Mouse (Mus musculus) embryonic facial prominence, embryonic 14.5 days (tissue): ENCODE measurements at regions not wholly inside any gene's neighbourhood (a gene's known extent, or its start where the extent isn't known, plus 50 kb on each side); places are given as distances from the start of the nearest gene placed in this dataset.

Experiments used
- ATAC-seq: fragments of 200-750 bp; cut with Nextera tagmentation; 2 replicates; pipeline ENCODE4 v1.8.0; 2017; ENCODE audit warnings: low read depth, moderate number of reproducible peaks, moderate TSS enrichment
- DNase-seq: peaks from one replicate; pipeline ENCODE4 v3.0.0-alpha.2; 2015; ENCODE audit warnings: low spot score
- H3K27ac ChIP-seq: fragments of 300-500 bp; sonication (generic); replicated peaks from 2 replicates; pipeline ENCODE4 v1.5.1; 2014; ENCODE audit warnings: low read depth, mild to moderate bottlenecking, low read length, moderate library complexity
- H3K27me3 ChIP-seq: fragments of 300-500 bp; sonication (generic); replicated peaks from 2 replicates; pipeline ENCODE4 v1.6.1; 2014; ENCODE audit warnings: low read length; ENCODE audit not compliant: control insufficient read depth, insufficient read depth
- H3K36me3 ChIP-seq: fragments of 300-500 bp; sonication (generic); 2 replicates; pipeline ENCODE4 v1.6.1; 2014; ENCODE audit warnings: low read length, mixed read lengths; ENCODE audit not compliant: control insufficient read depth, insufficient read depth
- H3K4me1 ChIP-seq: fragments of 300-500 bp; sonication (generic); 2 replicates; pipeline ENCODE4 v1.6.1; 2014; ENCODE audit warnings: antibody characterized with exemption, low read length; ENCODE audit not compliant: control insufficient read depth, insufficient read depth
- H3K4me2 ChIP-seq: fragments of 300-500 bp; sonication (generic); 2 replicates; pipeline ENCODE4 v1.6.1; 2014; ENCODE audit warnings: low read depth, mild to moderate bottlenecking, low read length, moderate library complexity, mixed read lengths
- H3K4me3 ChIP-seq: fragments of 300-500 bp; sonication (generic); 2 replicates; pipeline ENCODE4 v1.5.1; 2014; ENCODE audit warnings: low read depth, mild to moderate bottlenecking, low read length
- H3K9ac ChIP-seq: fragments of 300-500 bp; sonication (generic); 2 replicates; pipeline ENCODE4 v1.6.1; 2014; ENCODE audit warnings: low read depth, mild to moderate bottlenecking, low read length, moderate library complexity, mixed read lengths
- H3K9me3 ChIP-seq: fragments of 300-500 bp; sonication (generic); 2 replicates; pipeline ENCODE4 v1.6.1; 2016; ENCODE audit warnings: low read length; ENCODE audit not compliant: control insufficient read depth
- WGBS: fragments of 180-500 bp; shearing (Covaris S2); extraction: QIAGEN DNeasy Blood & Tissue Kit; methylation state at CpG from one replicate; pipeline ENCODE4 v1.1.7; 2014; 5-methylcytosine and 5-hydroxymethylcytosine counted together

DNA sequence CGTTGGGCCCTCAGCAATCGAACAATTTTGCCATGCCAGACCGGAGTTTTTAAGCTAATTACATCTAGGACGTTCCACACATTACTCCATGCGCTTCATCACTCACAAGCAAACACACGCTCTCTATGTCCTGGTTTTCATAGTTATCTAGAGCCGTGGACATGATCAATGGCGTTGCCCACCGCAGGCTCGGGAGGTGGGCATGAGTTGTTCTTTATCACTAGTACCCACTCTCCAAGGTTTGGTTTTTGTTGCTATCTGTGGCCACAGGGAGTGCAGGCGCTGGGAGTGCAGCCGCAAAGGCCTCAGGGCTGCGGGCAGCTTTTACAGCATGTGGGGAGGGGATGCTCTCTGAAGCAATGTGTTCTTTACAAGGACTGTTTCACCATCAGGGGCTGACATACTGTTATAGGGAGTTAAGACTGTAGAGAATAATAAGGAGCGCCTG is 226.8 kb downstream of the Ankrd50 start:
- DNase-seq (no peak), ATAC-seq (no peak)
- Histone ChIP-seq H3K27me3 (no peaks in the 10 kb centered on the region), H3K36me3 (no peaks in the 10 kb centered on the region), H3K4me1 (no peaks in the 10 kb centered on the region), H3K9me3 (no peaks in the 10 kb centered on the region), H3K9ac (no peak overlapping the region), H3K4me2 (no peak overlapping the region), H3K4me3 (no peak overlapping the region), H3K27ac (no peak overlapping the region)
- WGBS: 62% methylated on average over 14 of the region's 14 CpGs

DNA sequence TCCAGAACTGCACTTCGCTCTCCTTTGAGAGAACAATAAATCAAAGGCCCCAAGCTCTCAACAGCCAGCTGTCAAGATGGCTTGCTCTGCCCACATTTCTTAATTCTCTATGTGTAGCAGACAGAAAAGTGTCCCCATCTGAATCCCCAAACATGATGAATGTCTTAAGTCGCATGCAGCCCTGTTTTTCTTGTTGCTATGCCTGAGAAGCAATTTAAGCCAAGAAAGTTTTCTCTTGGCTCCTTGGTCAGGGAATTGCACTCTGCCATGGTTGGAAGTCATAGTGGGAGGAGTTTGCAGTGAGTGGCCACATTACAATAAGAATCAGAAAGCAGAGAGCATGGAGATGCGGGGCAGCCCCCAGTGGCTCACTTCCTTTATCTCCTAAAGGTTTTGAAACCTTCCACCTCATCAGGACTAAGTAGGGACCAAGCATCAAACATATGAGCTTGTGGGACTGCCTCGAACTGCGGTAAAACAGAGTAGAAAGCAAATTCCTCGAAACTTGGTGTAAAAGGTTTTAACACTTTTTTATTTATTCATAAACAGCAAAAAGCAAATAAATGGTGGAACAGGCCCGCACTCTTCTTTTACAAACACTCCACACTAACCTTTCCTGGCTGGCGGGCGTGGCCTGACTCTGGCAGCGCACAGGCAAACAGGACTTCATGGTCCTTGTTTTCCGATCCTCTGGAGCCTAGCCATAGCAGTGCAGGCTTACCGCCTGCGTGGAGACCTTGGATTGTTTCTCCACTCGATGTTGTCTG is 227.4 kb downstream of the Ankrd50 start:
- H3K27me3 ChIP-seq: no peaks in the 10 kb centered on the region
- H3K27ac ChIP-seq: no peak overlapping the region
- ATAC-seq (0 out of 2 replicates have a peak, but pooled peaks have one; percentile 23), DNase-seq (no peak)
- H3K4me2 ChIP-seq: no peak overlapping the region
- H3K9me3 ChIP-seq: no peaks in the 10 kb centered on the region
- H3K36me3 ChIP-seq: no peaks in the 10 kb centered on the region
- 56% methylated on average over 14 of the region's 14 CpGs for WGBS
- no peak overlapping the region for H3K4me3 ChIP-seq
- no peak overlapping the region for H3K9ac ChIP-seq
- H3K4me1 ChIP-seq: no peaks in the 10 kb centered on the region

- H3K9ac ChIP-seq: no peak overlapping the region
- H3K4me1 ChIP-seq: no peaks in the 10 kb centered on the region
- no peak overlapping the region for H3K4me2 ChIP-seq
- no peaks in the 10 kb centered on the region for H3K27me3 ChIP-seq
- WGBS: 6% methylated on average over 2 of the region's 2 CpGs
- no peak overlapping the region for H3K27ac ChIP-seq
- H3K36me3 ChIP-seq: no peaks in the 10 kb centered on the region
- no peaks in the 10 kb centered on the region for H3K9me3 ChIP-seq
- H3K4me3 ChIP-seq: no peak overlapping the region
- peak; percentile 62 for DNase-seq
- peak; percentile 53; the same call in 1 of the 2 replicates for ATAC-seq
Measured at GRCm38 (mm10) chr3:38255674-38256073, 229.0 kb downstream of the Ankrd50 start.

DNA sequence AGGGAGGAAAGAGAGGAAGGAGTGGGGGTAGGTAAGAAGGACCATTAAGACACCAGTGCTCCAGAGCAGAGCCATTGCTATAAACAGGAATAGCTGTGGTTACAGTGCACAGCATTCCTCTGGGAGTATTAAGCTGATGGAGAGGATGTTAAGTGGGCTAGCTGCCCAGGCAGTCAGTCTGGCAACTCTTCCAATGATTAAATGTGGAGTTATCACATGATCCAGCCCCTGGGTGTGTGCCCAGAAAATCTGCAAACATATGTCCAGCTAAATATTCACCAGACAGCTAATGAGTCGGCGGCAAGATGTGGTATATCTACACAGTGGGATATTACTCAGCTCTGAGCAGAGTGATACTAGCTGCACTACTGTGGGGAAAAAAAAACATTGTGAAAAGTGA is 229.7 kb downstream of the Ankrd50 start:
- 38% methylated on average over 2 of the region's 2 CpGs for WGBS
- Histone ChIP-seq H3K9ac (no peak overlapping the region), H3K4me1 (no peaks in the 10 kb centered on the region), H3K36me3 (no peaks in the 10 kb centered on the region), H3K4me2 (no peak overlapping the region), H3K27me3 (no peaks in the 10 kb centered on the region), H3K4me3 (no peak overlapping the region), H3K27ac (no peak overlapping the region), H3K9me3 (no peaks in the 10 kb centered on the region)
- ATAC-seq (peak; percentile 72), DNase-seq (peak; percentile 89)

GRCm38 (mm10) chr3:38251592-38251991 is 233.1 kb downstream of the Ankrd50 start:
- DNase-seq (no peak), ATAC-seq (no peak)
- H3K9ac ChIP-seq: no peak overlapping the region
- no peak overlapping the region for H3K4me3 ChIP-seq
- H3K9me3 ChIP-seq: no peaks in the 10 kb centered on the region
- H3K27me3 ChIP-seq: no peaks in the 10 kb centered on the region
- no peak overlapping the region for H3K4me2 ChIP-seq
- 68% methylated on average over 2 of the region's 2 CpGs for WGBS
- no peak overlapping the region for H3K27ac ChIP-seq
- H3K36me3 ChIP-seq: no peaks in the 10 kb centered on the region
- H3K4me1 ChIP-seq: no peaks in the 10 kb centered on the region

GRCm38 (mm10) chr3:38250552-38250951 is 234.1 kb downstream of the Ankrd50 start:
- no peak overlapping the region for H3K9ac ChIP-seq
- H3K4me3 ChIP-seq: no peak overlapping the region
- DNase-seq: no peak
- no peaks in the 10 kb centered on the region for H3K9me3 ChIP-seq
- no peaks in the 10 kb centered on the region for H3K4me1 ChIP-seq
- 73% methylated on average over 5 of the region's 5 CpGs for WGBS
- H3K36me3 ChIP-seq: no peaks in the 10 kb centered on the region
- no peaks in the 10 kb centered on the region for H3K27me3 ChIP-seq
- no peak overlapping the region for H3K4me2 ChIP-seq
- no peak overlapping the region for H3K27ac ChIP-seq
- no peak for ATAC-seq

DNA sequence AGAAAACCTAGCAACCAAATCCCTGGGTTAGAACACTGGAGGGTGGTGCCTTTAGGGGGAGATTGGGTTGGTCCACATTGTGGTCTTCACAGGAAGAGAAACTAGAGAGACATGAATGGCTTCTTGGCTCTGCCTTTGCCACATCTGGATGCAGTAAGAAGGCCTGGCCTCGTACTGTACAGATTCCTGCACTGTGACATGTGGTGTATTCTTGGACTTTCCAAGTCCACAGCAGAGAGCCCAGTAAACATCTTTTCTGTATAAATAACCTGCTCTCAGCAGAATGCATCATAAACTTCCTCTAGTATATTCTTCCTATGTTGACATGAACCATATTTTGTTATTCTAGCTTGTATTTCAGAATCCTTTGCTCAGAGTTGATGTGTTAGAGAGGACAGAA is 235.7 kb downstream of the Ankrd50 start:
- WGBS: 50% methylated on average over 1 of the region's 1 CpGs
- H3K4me1 ChIP-seq: no peaks in the 10 kb centered on the region
- no peak overlapping the region for H3K4me3 ChIP-seq
- H3K27me3 ChIP-seq: no peaks in the 10 kb centered on the region
- peak; percentile 26 for DNase-seq
- no peak for ATAC-seq
- no peak overlapping the region for H3K4me2 ChIP-seq
- no peak overlapping the region for H3K9ac ChIP-seq
- H3K36me3 ChIP-seq: no peaks in the 10 kb centered on the region
- no peak overlapping the region for H3K27ac ChIP-seq
- no peaks in the 10 kb centered on the region for H3K9me3 ChIP-seq

DNA sequence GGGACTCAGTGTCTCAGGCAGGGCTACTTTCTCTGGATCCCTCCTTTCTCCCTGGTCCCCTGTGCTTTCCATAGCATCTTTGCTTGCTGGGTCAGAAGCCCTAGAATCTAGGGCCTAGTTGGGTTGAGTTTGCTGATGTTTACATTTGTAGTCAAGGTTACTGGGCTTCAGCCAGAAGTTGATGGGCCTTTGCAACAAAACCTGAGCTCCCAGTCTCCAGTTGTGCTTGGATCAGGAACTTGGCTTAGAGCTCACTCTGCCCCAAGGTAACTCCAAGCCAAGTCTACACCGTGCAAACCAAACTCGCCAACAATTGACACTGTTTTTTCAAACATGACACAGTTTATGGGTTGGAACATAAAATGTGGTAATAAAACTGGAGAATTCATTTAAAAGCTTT is 238.2 kb downstream of the Ankrd50 start:
- ATAC-seq (0 out of 2 replicates have a peak, but pooled peaks have one; percentile 62), DNase-seq (peak; percentile 72)
- Histone ChIP-seq H3K9me3 (no peaks in the 10 kb centered on the region), H3K4me2 (no peak overlapping the region), H3K27me3 (no peaks in the 10 kb centered on the region), H3K4me3 (no peak overlapping the region), H3K36me3 (no peaks in the 10 kb centered on the region), H3K9ac (no peak overlapping the region), H3K4me1 (no peaks in the 10 kb centered on the region), H3K27ac (no peak overlapping the region)
- WGBS: 68% methylated on average over 2 of the region's 2 CpGs

GRCm38 (mm10) chr3:38243209-38243608 is 241.4 kb downstream of the Ankrd50 start:
- no peak overlapping the region for H3K4me3 ChIP-seq
- no peak for DNase-seq
- no peak overlapping the region for H3K27ac ChIP-seq
- no peaks in the 10 kb centered on the region for H3K9me3 ChIP-seq
- H3K4me2 ChIP-seq: no peak overlapping the region
- ATAC-seq: no peak
- 81% methylated on average over 3 of the region's 3 CpGs for WGBS
- no peaks in the 10 kb centered on the region for H3K4me1 ChIP-seq
- H3K9ac ChIP-seq: no peak overlapping the region
- no peaks in the 10 kb centered on the region for H3K36me3 ChIP-seq
- no peaks in the 10 kb centered on the region for H3K27me3 ChIP-seq
